Mouse (Mus musculus): ENCODE data around the gene Asb6. TPM values are rescaled to one million over a fixed set of nuclear protein-coding genes. Genes with fewer than 3 reads are reported as not detected.

Asb6 gene
- polyA plus RNA-seq, 1 experiment from 2014 or later, result 38.5 TPM

DNA sequence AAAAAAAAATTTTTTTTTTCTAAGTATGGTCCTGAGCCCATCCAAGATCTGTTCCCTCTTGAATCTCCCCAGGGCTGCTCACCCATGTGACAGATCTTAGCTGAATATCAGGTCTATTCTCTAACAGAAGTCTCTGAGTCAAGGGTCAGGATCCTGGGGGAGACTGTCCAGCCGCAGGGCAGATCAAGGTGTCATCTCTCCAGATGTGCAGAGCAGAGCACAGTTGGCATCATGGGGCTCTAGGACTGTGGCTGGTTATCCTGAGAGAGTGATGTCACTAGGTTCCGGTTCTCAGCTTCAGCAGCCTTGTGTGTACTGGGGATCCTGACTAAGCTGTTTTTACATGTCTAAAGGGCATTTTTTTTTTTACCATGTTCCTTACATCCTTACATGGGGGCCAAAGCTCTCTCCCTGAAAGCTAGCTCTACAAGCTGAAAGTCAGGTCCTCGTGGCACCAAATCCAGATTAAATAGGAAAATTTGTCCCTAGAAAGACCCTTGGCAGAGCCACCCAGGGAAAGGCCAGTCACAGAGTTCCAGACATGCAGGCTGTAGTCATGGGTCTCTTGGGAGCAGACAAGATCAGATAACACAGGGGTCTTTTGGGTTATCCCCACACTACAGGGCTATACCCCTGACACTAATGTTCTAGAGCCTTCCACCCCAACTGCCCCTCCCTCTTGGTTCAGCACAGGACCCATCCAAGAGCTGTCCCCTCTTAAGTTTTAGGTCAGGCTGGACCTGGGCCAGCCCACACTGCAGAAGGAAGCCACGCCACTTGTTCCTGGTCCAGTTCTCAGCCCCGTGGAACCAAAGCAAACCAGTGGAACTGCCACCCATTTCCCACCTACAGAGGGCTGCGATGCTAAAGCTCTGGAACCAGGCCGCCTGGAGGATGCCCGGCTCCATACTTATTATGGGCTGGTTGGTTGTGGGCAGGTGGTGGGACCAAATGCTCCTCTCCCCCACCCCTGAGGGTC is 47.5 kb downstream of the Asb6 start:
- WGBS, result 77% methylated on average over 8 of the region's 8 CpGs
- peak overlapping the region; percentile 46 for H3K27ac ChIP-seq (replicated peaks; ENCODE audit: low read depth, low read length)
- ATAC-seq (ENCODE audit: low FRiP score, low TSS enrichment) (peak; percentile 4; the same call in 1 of the 2 replicates), DNase-seq (no peak)
- H3K4me1 ChIP-seq (ENCODE audit: control insufficient read depth, insufficient read depth, low read length), result peaks cover 28% of the 10 kb centered on the region
- H3K9ac ChIP-seq (replicated peaks; ENCODE audit: low read length), result 0 out of 2 replicates have a peak overlapping the region, but pooled peaks have one; percentile 32
- H3K27me3 ChIP-seq (ENCODE audit: control insufficient read depth, insufficient read depth, low read length), result no peaks in the 10 kb centered on the region
- no peak overlapping the region for H3K4me3 ChIP-seq (replicated peaks; ENCODE audit: low read depth, low read length)
- H3K9me3 ChIP-seq (ENCODE audit: control insufficient read depth, low read length), result no peaks in the 10 kb centered on the region
- peak overlapping the region; percentile 49 for H3K4me2 ChIP-seq (ENCODE audit: low read length)
- no peaks in the 10 kb centered on the region for H3K36me3 ChIP-seq (ENCODE audit: control insufficient read depth, insufficient read depth, low read length)

DNA sequence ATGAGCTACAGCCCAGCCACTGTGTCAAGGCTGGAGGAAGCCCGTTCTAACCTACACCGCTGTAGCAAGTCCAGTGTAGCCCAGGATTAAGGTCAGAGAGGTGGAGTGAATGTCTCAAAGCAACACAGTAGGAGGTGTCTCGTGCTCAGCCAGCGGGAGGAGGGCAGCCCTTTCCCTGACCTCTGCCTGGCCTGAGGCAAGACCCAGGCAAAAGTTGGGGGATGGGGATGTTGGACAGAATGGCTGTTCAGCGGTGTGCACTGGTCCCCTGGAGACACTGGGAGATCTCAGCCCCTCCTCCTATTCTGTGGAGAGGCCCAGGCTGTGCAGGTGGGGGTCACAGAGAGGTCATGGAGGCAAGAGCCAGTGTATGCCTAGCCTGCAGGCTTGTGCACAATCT is 50.9 kb downstream of the Asb6 start:
- Histone ChIP-seq H3K36me3 (ENCODE audit: control insufficient read depth, insufficient read depth, low read length) (no peaks in the 10 kb centered on the region), H3K9me3 (ENCODE audit: control insufficient read depth, low read length) (no peaks in the 10 kb centered on the region), H3K9ac (replicated peaks; ENCODE audit: low read length) (no peak overlapping the region), H3K27ac (replicated peaks; ENCODE audit: low read depth, low read length) (no peak overlapping the region), H3K4me1 (ENCODE audit: control insufficient read depth, insufficient read depth, low read length) (peaks cover 8% of the 10 kb centered on the region), H3K27me3 (ENCODE audit: control insufficient read depth, insufficient read depth, low read length) (no peaks in the 10 kb centered on the region), H3K4me3 (replicated peaks; ENCODE audit: low read depth, low read length) (no peak overlapping the region), H3K4me2 (ENCODE audit: low read length) (no peak overlapping the region)
- WGBS, result 3% methylated on average over 5 of the region's 5 CpGs
- ATAC-seq (ENCODE audit: low FRiP score, low TSS enrichment) (no peak), DNase-seq (no peak)

DNA sequence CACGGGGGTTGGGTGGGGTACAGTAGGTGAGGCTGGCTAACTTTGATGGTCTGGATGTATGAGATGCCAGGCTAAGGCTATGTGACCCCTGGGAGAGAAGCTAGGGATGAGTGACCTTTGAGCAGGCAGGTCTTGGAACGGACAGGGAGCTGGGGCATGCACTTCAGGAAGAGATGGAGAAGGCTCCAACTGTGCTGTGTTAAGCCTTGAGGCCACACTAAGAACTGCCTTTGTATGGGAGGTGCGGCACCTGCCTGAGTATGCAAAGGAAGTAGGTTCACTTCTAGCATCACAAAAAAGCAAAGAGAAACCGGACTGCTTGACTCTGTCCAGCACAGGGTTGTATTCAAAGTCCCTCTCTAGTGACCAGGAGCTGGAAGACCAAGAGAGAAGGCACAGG is 51.9 kb downstream of the Asb6 start:
- 55% methylated on average over 4 of the region's 4 CpGs for WGBS
- Histone ChIP-seq H3K27me3 (ENCODE audit: control insufficient read depth, insufficient read depth, low read length) (no peaks in the 10 kb centered on the region), H3K4me3 (replicated peaks; ENCODE audit: low read depth, low read length) (no peak overlapping the region), H3K9me3 (ENCODE audit: control insufficient read depth, low read length) (no peaks in the 10 kb centered on the region), H3K9ac (replicated peaks; ENCODE audit: low read length) (no peak overlapping the region), H3K4me1 (ENCODE audit: control insufficient read depth, insufficient read depth, low read length) (peaks cover 3% of the 10 kb centered on the region; the same call in 1 of the 2 replicates), H3K27ac (replicated peaks; ENCODE audit: low read depth, low read length) (no peak overlapping the region), H3K36me3 (ENCODE audit: control insufficient read depth, insufficient read depth, low read length) (no peaks in the 10 kb centered on the region), H3K4me2 (ENCODE audit: low read length) (no peak overlapping the region)
- no peak for DNase-seq
- ATAC-seq (ENCODE audit: low FRiP score, low TSS enrichment), result no peak

DNA sequence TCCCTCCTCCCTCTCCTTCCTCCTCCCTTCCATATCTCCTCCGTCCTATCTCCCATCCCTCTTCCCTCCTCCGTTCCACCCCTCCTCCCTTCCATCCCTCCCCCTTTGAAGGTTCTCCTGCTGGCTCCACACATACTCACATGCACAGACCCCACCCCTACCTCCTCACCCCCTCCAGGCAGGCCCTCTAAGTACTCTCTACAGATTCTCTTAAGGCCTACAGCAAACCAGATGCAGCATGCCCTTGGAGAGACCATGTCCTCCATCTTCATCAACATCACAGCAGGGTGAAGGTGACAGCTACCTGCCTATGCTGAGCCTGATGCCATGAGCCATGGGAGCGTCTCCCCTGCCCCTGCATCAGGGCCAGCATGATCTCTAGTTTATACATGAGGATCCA is 52.9 kb downstream of the Asb6 start:
- H3K36me3 ChIP-seq (ENCODE audit: control insufficient read depth, insufficient read depth, low read length), result no peaks in the 10 kb centered on the region
- H3K4me3 ChIP-seq (replicated peaks; ENCODE audit: low read depth, low read length), result no peak overlapping the region
- H3K4me1 ChIP-seq (ENCODE audit: control insufficient read depth, insufficient read depth, low read length), result peaks cover 6% of the 10 kb centered on the region
- no peak overlapping the region for H3K27ac ChIP-seq (replicated peaks; ENCODE audit: low read depth, low read length)
- DNase-seq (no peak), ATAC-seq (ENCODE audit: low FRiP score, low TSS enrichment) (no peak)
- WGBS, result 85% methylated on average over 3 of the region's 3 CpGs
- no peaks in the 10 kb centered on the region for H3K9me3 ChIP-seq (ENCODE audit: control insufficient read depth, low read length)
- no peak overlapping the region for H3K9ac ChIP-seq (replicated peaks; ENCODE audit: low read length)
- no peak overlapping the region for H3K4me2 ChIP-seq (ENCODE audit: low read length)
- H3K27me3 ChIP-seq (ENCODE audit: control insufficient read depth, insufficient read depth, low read length), result no peaks in the 10 kb centered on the region

DNA sequence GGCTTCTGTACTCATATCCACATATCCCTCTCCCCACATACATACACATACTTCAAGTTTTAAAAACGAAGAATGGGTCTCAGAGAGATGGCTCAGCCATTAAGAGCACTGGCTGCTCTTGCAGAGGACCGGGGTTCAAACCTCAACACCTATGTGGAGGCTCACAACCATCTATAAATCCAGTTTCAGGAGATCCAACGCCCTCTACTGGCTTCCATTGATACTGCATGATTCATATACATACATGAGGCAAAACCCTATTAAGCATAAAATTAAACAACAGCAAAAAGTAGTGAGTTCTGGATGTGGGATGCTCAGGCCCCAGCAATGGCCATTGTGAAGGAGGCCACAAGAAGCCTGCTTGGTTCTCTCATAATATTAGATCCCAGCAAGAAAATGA is 54.2 kb downstream of the Asb6 start:
- H3K4me2 ChIP-seq (ENCODE audit: low read length), result no peak overlapping the region
- no peaks in the 10 kb centered on the region for H3K27me3 ChIP-seq (ENCODE audit: control insufficient read depth, insufficient read depth, low read length)
- H3K27ac ChIP-seq (replicated peaks; ENCODE audit: low read depth, low read length), result no peak overlapping the region
- no peaks in the 10 kb centered on the region for H3K36me3 ChIP-seq (ENCODE audit: control insufficient read depth, insufficient read depth, low read length)
- H3K4me1 ChIP-seq (ENCODE audit: control insufficient read depth, insufficient read depth, low read length), result peaks cover 14% of the 10 kb centered on the region
- ATAC-seq (ENCODE audit: low FRiP score, low TSS enrichment), result no peak
- no peak overlapping the region for H3K9ac ChIP-seq (replicated peaks; ENCODE audit: low read length)
- no peak for DNase-seq
- no peak overlapping the region for H3K4me3 ChIP-seq (replicated peaks; ENCODE audit: low read depth, low read length)
- 61% methylated on average over 3 of the region's 3 CpGs for WGBS
- no peaks in the 10 kb centered on the region for H3K9me3 ChIP-seq (ENCODE audit: control insufficient read depth, low read length)

DNA sequence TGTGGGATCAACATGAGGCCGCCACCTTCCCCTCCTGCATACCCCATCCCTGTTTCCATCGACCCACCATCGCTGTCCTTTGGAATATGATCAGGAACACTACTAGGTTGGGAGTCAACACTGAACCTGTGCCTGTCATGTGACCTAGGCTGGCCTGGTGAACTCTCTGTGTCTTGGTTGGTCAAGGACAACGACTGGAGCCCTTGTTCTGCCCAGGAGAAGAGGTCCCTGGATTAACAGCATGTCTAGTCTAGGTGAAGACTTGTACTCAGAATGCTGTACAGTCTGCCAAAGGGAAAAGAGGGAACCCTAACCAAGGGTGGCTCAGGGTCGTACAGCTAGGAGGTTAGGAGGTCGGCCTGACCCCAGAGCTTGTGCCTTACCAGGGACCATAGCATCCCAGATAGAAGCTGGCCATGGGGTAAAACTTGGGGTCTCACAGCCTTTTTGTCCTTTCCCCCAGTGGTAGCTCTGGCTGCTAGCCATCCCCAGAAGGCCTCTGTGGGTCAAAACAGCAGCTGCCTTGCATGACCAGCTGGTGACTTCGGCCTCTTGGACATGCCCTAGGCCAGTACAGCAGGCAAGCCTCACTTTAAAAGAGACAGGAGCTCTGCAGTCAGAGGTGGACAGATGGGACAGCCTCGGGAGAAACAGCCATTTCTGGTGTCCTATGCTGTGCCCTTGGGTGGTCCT is 56.7 kb downstream of the Asb6 start:
- ATAC-seq (ENCODE audit: low FRiP score, low TSS enrichment), result no peak
- H3K27me3 ChIP-seq (ENCODE audit: control insufficient read depth, insufficient read depth, low read length), result no peaks in the 10 kb centered on the region
- 0 out of 2 replicates have a peak overlapping the region, but pooled peaks have one; percentile 37 for H3K27ac ChIP-seq (replicated peaks; ENCODE audit: low read depth, low read length)
- H3K4me2 ChIP-seq (ENCODE audit: low read length), result no peak overlapping the region
- H3K4me1 ChIP-seq (ENCODE audit: control insufficient read depth, insufficient read depth, low read length), result peaks cover 14% of the 10 kb centered on the region
- no peak overlapping the region for H3K4me3 ChIP-seq (replicated peaks; ENCODE audit: low read depth, low read length)
- H3K9ac ChIP-seq (replicated peaks; ENCODE audit: low read length), result no peak overlapping the region
- DNase-seq, result no peak
- no peaks in the 10 kb centered on the region for H3K9me3 ChIP-seq (ENCODE audit: control insufficient read depth, low read length)
- H3K36me3 ChIP-seq (ENCODE audit: control insufficient read depth, insufficient read depth, low read length), result no peaks in the 10 kb centered on the region
- 81% methylated on average over 8 of the region's 8 CpGs for WGBS

Other genes starting within 250 kb of the Asb6 start
- 0.46 and 1.2 TPM in 2 replicates for gene Cstad, start 235.3 kb downstream of the Asb6 start, polyA plus RNA-seq (2014; fragmentation: Nextera tagmentation; extraction: Ambion mirVana)
- gene 1700001O22Rik, start 26.7 kb downstream of the Asb6 start, polyA plus RNA-seq (2014; fragmentation: Nextera tagmentation; extraction: Ambion mirVana), result 0.87 and 1.0 TPM in 2 replicates
- 114 and 122 TPM in 2 replicates for gene Ntmt1, start 22.5 kb downstream of the Asb6 start, polyA plus RNA-seq (2014; fragmentation: Nextera tagmentation; extraction: Ambion mirVana)
- 1.4 and 2.2 TPM in 2 replicates for gene Prrx2, start 4.6 kb upstream of the Asb6 start, polyA plus RNA-seq (2014; fragmentation: Nextera tagmentation; extraction: Ambion mirVana)
- gene Ptges, start 99.5 kb upstream of the Asb6 start, polyA plus RNA-seq (2014; fragmentation: Nextera tagmentation; extraction: Ambion mirVana), result 3.2 and 4.2 TPM in 2 replicates
- gene Tor1b, start 122.6 kb upstream of the Asb6 start, polyA plus RNA-seq (2014; fragmentation: Nextera tagmentation; extraction: Ambion mirVana), result 19.3 and 19.4 TPM in 2 replicates
- 81.2 and 89.5 TPM in 2 replicates for gene Tor1a, start 137.6 kb upstream of the Asb6 start, polyA plus RNA-seq (2014; fragmentation: Nextera tagmentation; extraction: Ambion mirVana)
- 68.2 and 78.7 TPM in 2 replicates for gene BC005624, start 151.9 kb upstream of the Asb6 start, polyA plus RNA-seq (2014; fragmentation: Nextera tagmentation; extraction: Ambion mirVana)
- gene Usp20, start 151.9 kb upstream of the Asb6 start, polyA plus RNA-seq (2014; fragmentation: Nextera tagmentation; extraction: Ambion mirVana), result 28.5 and 35.8 TPM in 2 replicates